Mouse (Mus musculus) brain, embryonic 14.5 days (tissue): ENCODE results near the gene Chchd2. TPM values are rescaled to one million over a fixed set of nuclear protein-coding genes. Genes with fewer than 3 reads are reported as not detected.
"Not testable (repeated sequence)": the region's sequence is repeated elsewhere in the genome, so short reads cannot be mapped to it uniquely, and the experiment has no call there.

ENCODE experiments used
- DNase-seq: peaks from one replicate; pipeline ENCODE4 v3.0.0-alpha.2; 2011; ENCODE audit warnings: low read depth
- CTCF ChIP-seq: fragments of 200-500 bp; IDR thresholded peaks from 2 replicates; pipeline ENCODE4 v1.5.1; 2012; ENCODE audit warnings: inconsistent platforms, mild to moderate bottlenecking, moderate library complexity, borderline replicate concordance; ENCODE audit not compliant: insufficient read depth, insufficient read length; ENCODE audit errors: extremely low read depth
- POLR2A ChIP-seq: fragments of 200-500 bp; IDR thresholded peaks from 2 replicates; pipeline ENCODE4 v1.6.1; 2012; ENCODE audit warnings: mild to moderate bottlenecking, inconsistent platforms, borderline replicate concordance; ENCODE audit not compliant: poor library complexity, insufficient read depth, insufficient read length, severe bottlenecking; ENCODE audit errors: extremely low read depth
- polyA plus RNA-seq: library from polyadenylated mRNA; depleted of rRNA; stranded (reverse); fragments of >200 nt; gene quantifications from 2 replicates; pipeline ENCODE4 v1.2.3, GENCODE M21; 2012; rRNA removed

Gene Chchd2
- polyA plus RNA-seq: 761 and 1,401 TPM in 2 replicates

- peak; percentile 99 for DNase-seq
- TF ChIP-seq POLR2A (0 out of 2 replicates have a peak, but pooled peaks have one; percentile 21), CTCF (no peak)
These were observed at the start of gene Chchd2 for GRCm38 (mm10) chr5:129886911-129887636. TSS of gene Chchd2 (minus strand) at chr5:129887470.

GRCm38 (mm10) chr5:129936941-129937340 is 49.7 kb upstream of the Chchd2 start:
- TF ChIP-seq POLR2A (no peak), CTCF (no peak)
- DNase-seq: peak; percentile 6

GRCm38 (mm10) chr5:129929924-129930855 is 42.9 kb upstream of the Chchd2 start:
- peak; percentile 40 for DNase-seq

GRCm38 (mm10) chr5:129925933-129926332 is 38.7 kb upstream of the Chchd2 start:
- TF ChIP-seq POLR2A (no peak), CTCF (no peak)
- no peak for DNase-seq

More at GRCm38 (mm10) chr5:129929924-129930855, 42.9 kb upstream of the Chchd2 start:
- no peak for TF ChIP-seq CTCF
- no peak for TF ChIP-seq POLR2A

GRCm38 (mm10) chr5:129924820-129925452 is 37.7 kb upstream of the Chchd2 start:
- TF ChIP-seq CTCF: no peak
- DNase-seq: no peak

- DNase-seq: no peak
- no peak for TF ChIP-seq POLR2A
- TF ChIP-seq CTCF: no peak
These were observed 34.7 kb upstream of the Chchd2 start for GRCm38 (mm10) chr5:129921972-129922371.

GRCm38 (mm10) chr5:129919320-129919719 is 32.0 kb upstream of the Chchd2 start:
- TF ChIP-seq CTCF: no peak
- TF ChIP-seq POLR2A: no peak
- no peak for DNase-seq

GRCm38 (mm10) chr5:129918752-129919151 is 31.5 kb upstream of the Chchd2 start:
- no peak for TF ChIP-seq POLR2A
- no peak for TF ChIP-seq CTCF
- no peak for DNase-seq

- TF ChIP-seq POLR2A (no peak), CTCF (no peak)
- no peak for DNase-seq
These were observed 30.9 kb upstream of the Chchd2 start for GRCm38 (mm10) chr5:129918065-129918651.

GRCm38 (mm10) chr5:129915491-129915890 is 28.2 kb upstream of the Chchd2 start:
- DNase-seq: not testable (repeated sequence)

- TF ChIP-seq POLR2A: no peak
- peak; percentile 57; the same call in 1 of the 2 replicates for TF ChIP-seq CTCF
- DNase-seq: peak; percentile 26
These were observed 26.8 kb upstream of the Chchd2 start for GRCm38 (mm10) chr5:129914024-129914423.
